Mouse (Mus musculus) embryo, embryonic 11 days (tissue): Measurements from ENCODE around the gene Plekhg3.

Source experiments
- DNase-seq: peaks from one replicate; pipeline ENCODE4 v3.0.0-alpha.2; 2015

The Plekhg3 gene

GRCm38 (mm10) chr12:76530580-76531139 lies at the start of gene Plekhg3:
TSS of gene Plekhg3 (plus strand) at chr12:76530891.
- no peak for DNase-seq

GRCm38 (mm10) chr12:76482446-76482845 lies 48.2 kb upstream of the Plekhg3 start:
- no peak for DNase-seq

GRCm38 (mm10) chr12:76482948-76483347 lies 47.7 kb upstream of the Plekhg3 start:
- no peak for DNase-seq

GRCm38 (mm10) chr12:76484881-76485280 lies 45.8 kb upstream of the Plekhg3 start:
- DNase-seq, result no peak

- DNase-seq, result no peak
These were observed 45.3 kb upstream of the Plekhg3 start for GRCm38 (mm10) chr12:76485381-76485780.

GRCm38 (mm10) chr12:76486943-76487342 lies 43.7 kb upstream of the Plekhg3 start:
- no peak for DNase-seq

- DNase-seq, result no peak
These were observed 39.9 kb upstream of the Plekhg3 start for GRCm38 (mm10) chr12:76490798-76491197.

- no peak for DNase-seq
These were observed 37.2 kb upstream of the Plekhg3 start for GRCm38 (mm10) chr12:76493462-76493861.

GRCm38 (mm10) chr12:76495381-76495780 lies 35.3 kb upstream of the Plekhg3 start:
- no peak for DNase-seq

GRCm38 (mm10) chr12:76496324-76496723 lies 34.4 kb upstream of the Plekhg3 start:
- peak; percentile 80 for DNase-seq

GRCm38 (mm10) chr12:76499276-76499675 lies 31.4 kb upstream of the Plekhg3 start:
- DNase-seq, result no peak

GRCm38 (mm10) chr12:76500055-76500454 lies 30.6 kb upstream of the Plekhg3 start:
- DNase-seq, result no peak

- DNase-seq, result no peak
These were observed 29.8 kb upstream of the Plekhg3 start for GRCm38 (mm10) chr12:76500896-76501295.

GRCm38 (mm10) chr12:76502981-76503380 lies 27.7 kb upstream of the Plekhg3 start:
- no peak for DNase-seq

- no peak for DNase-seq
These were observed 24.2 kb upstream of the Plekhg3 start for GRCm38 (mm10) chr12:76506522-76506921.

- peak; percentile 20 for DNase-seq
These were observed 22.9 kb upstream of the Plekhg3 start for GRCm38 (mm10) chr12:76507791-76508190.

- no peak for DNase-seq
These were observed 21.7 kb upstream of the Plekhg3 start for GRCm38 (mm10) chr12:76508909-76509440.

GRCm38 (mm10) chr12:76512731-76513130 lies 18.0 kb upstream of the Plekhg3 start:
- DNase-seq, result no peak

GRCm38 (mm10) chr12:76514842-76515241 lies 15.8 kb upstream of the Plekhg3 start:
- no peak for DNase-seq

- no peak for DNase-seq
These were observed 12.7 kb upstream of the Plekhg3 start for GRCm38 (mm10) chr12:76518000-76518399.

- no peak for DNase-seq
These were observed 11.5 kb upstream of the Plekhg3 start for GRCm38 (mm10) chr12:76518909-76519842.

- no peak for DNase-seq
These were observed 7.0 kb upstream of the Plekhg3 start for GRCm38 (mm10) chr12:76523654-76524053.

- no peak for DNase-seq
These were observed 5.8 kb upstream of the Plekhg3 start for GRCm38 (mm10) chr12:76524915-76525314.
